Mouse (Mus musculus) small intestine, adult 2 months (tissue): ENCODE measurements at regions not wholly inside any gene's neighbourhood (a gene's known extent, or its start where the extent isn't known, plus 50 kb on each side); places are given as distances from the start of the nearest gene placed in this dataset.

ENCODE experiments used
- CTCF ChIP-seq: fragments of 200-500 bp; IDR thresholded peaks from 2 replicates; pipeline ENCODE4 v1.5.1; 2012; ENCODE audit warnings: low read depth, mild to moderate bottlenecking, control low read depth, inconsistent platforms, low read length, moderate library complexity, mixed read lengths; ENCODE audit not compliant: insufficient replicate concordance, insufficient read length; ENCODE audit errors: extremely low read depth
- POLR2A ChIP-seq: fragments of 200-500 bp; IDR thresholded peaks from 2 replicates; pipeline ENCODE4 v1.6.1; 2012; ENCODE audit warnings: low read depth, mild to moderate bottlenecking, control low read depth, inconsistent platforms, low read length, moderate library complexity

- TF ChIP-seq POLR2A (no peak), CTCF (no peak)
Measured at GRCm38 (mm10) chr14:100665361-100665955, 381.0 kb upstream of the Klf12 start.
